Mouse (Mus musculus): ENCODE data around the gene Bax. TPM values are rescaled to one million over a fixed set of nuclear protein-coding genes. Genes with fewer than 3 reads are reported as not detected.

Bax gene
- total RNA-seq, 2 experiments from 2014 or later, result 9.7 to 12.7 TPM

- no peak for ATAC-seq (replicated peaks; ENCODE audit: low FRiP score, poor library complexity, severe bottlenecking)
Measured at GRCm38 (mm10) chr7:45426556-45426955, 40.1 kb downstream of the Bax start.

- ATAC-seq (replicated peaks; ENCODE audit: low FRiP score, poor library complexity, severe bottlenecking), result no peak
Measured at GRCm38 (mm10) chr7:45421194-45421593, 45.5 kb downstream of the Bax start.

- no peak for ATAC-seq (replicated peaks; ENCODE audit: low FRiP score, poor library complexity, severe bottlenecking)
Measured at GRCm38 (mm10) chr7:45420615-45420919, 46.1 kb downstream of the Bax start, which contains the start of gene Lhb. TSS of gene Lhb (plus strand) at chr7:45420820.

DNA sequence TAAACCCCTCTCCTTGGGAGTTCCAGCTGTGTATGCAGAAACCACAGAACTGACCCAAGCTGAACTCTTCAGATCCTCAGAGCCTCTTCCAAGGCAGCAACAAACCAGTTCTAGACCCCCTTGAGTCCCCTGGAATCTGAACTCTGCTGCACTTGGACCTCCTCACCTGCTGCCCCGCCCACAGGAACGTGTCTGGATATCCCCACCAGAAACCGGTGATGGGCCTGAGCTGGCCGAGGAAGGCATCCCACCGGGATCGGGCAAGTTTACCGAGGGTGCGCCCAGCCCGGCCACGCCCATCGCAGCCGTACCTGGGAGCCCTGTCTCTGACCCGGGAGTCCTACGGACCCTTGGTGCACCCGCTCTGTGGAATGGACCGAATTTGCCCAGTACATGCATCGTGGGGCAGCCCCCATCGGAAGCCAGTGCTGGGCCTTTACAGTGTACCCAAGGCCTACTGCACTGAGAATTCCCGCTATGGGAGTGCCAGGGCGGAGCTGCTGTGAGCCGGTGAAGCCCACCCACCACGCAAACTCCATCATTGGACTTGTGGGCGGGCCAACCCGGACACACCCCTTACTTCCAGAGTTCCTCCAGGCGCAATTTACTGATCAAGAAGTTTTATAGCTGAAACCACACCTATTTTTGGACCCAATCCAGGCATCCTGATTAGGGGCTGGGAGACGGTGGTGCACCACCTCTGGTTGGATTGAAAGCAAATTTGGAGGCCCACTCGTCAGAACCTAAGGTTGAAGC lies 46.7 kb downstream of the Bax start:
- no peak for ATAC-seq (replicated peaks; ENCODE audit: low FRiP score, poor library complexity, severe bottlenecking)

DNA sequence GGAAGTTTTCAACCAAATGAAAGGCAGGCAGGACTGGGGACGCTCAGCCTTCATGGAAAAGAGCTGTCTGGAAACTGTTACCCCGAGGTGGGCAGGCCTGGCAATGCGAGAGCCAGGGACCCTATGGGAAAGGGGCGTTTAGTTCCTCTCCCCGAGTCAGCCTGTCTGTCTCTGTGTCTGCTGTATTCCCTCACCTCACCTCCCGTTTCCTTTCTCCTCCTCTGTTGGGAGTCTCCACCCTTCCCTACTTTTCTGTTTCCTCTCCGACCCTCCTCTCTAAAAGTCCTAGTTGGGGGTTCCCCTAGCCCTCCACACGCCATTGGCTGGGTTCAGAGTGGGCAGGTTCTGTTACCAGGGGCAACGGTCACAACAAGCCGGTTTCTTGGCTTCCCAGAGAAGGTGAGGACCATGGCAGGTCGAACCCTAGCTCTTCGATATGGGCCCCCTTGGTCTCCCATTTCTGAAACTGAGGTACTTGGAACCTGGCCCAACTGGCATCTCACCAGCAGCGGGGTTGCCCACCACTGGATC lies 48.7 kb downstream of the Bax start:
- ATAC-seq (replicated peaks; ENCODE audit: low FRiP score, poor library complexity, severe bottlenecking), result no peak

DNA sequence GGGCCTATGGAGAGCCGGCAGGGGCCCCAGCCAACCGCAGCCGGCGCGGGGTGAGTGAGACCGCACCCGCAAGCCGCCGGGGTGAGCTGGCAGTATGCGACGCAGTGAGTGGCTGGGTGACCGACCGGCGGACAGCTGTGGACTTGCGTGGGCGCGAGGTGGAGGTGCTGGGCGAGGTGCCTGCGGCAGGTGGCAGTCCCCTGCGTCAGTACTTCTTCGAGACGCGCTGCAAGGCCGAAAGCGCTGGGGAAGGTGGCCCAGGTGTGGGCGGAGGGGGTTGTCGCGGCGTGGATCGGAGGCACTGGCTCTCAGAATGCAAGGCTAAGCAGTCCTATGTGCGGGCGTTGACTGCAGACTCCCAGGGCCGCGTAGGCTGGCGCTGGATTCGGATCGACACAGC lies 51.1 kb downstream of the Bax start:
- ATAC-seq (replicated peaks; ENCODE audit: low FRiP score, poor library complexity, severe bottlenecking), result no peak

- no peak for ATAC-seq (replicated peaks; ENCODE audit: low FRiP score, poor library complexity, severe bottlenecking)
Measured at GRCm38 (mm10) chr7:45414740-45415224, 51.9 kb downstream of the Bax start.

DNA sequence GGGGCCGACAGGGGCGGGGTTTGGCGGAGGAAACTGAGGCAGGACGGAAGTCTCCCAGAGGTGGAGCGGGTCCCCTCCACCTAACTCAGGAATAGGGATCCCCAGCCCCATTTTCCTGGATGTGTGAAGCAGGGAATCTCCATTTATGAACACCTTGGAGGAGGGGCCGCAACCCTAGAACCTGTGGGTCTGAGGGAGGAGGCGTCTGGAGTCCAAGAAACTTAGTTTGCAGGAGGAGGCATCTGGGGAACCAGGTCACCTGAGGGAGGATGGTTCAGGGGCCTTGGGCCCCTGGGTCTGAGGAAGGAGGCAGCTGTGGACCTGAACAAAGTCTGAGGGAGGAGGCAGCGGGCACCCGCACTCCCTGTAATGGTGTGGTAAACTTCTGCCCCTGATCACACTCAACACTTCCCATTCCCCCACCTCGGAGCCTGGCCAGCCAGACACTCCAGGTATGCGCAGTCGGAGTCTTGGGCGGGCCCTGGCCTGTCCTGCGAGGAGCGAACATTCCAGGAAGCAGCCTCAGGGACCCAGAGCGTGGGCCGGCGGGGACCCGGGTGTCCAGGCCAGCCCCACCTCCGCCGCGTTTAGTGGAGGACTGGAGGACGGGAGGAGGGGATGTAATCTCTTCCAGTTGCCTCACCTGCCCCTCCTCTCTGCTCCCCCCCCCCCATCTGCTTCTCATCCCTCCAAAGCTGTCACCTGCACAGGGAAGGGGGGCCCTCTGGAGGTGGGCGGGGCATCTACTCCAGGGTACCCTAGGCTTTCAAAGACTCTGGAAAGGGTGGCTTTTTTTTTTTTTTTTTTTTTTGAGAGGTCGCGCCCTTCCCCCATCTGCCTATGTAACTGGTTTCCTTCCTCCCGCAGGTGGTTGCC lies 52.6 kb downstream of the Bax start:
- ATAC-seq (replicated peaks; ENCODE audit: low FRiP score, poor library complexity, severe bottlenecking), result no peak

GRCm38 (mm10) chr7:45413113-45413863 lies 53.4 kb downstream of the Bax start, which contains the start of gene Ntf5:
TSS of gene Ntf5 (plus strand) at chr7:45413695.
- ATAC-seq (replicated peaks; ENCODE audit: low FRiP score, poor library complexity, severe bottlenecking), result no peak

DNA sequence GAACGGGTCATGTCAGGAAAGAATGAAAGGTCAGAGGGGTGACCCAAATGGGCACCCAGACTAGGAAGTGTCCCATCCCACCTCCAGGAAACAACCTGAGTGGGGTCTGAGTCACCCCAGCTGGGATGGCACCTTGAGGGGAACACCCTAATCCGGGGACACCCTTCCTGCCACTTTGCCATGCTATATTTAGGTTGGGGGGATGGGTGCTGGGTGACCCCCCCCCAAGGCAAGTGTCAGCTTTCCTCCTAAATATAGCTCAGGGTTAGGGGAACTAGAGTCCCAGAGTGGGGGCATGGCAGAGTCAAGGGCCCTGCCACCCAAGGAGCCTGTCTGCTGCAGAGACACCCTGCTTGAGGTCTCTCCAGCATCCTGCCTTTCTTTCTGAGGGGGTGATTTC lies 54.3 kb downstream of the Bax start:
- no peak for ATAC-seq (replicated peaks; ENCODE audit: low FRiP score, poor library complexity, severe bottlenecking)

Other genes with a start within 250 kb of the Bax start
Only the 30 nearest of the 33 such genes appear.
- 38.9 and 50.1 TPM in 2 replicates for gene Cd37, start 227.8 kb downstream of the Bax start, total RNA-seq (2015; ENCODE audit: low replicate concordance)
- 18.7 and 20.7 TPM in 2 replicates for gene Cd37, start 227.8 kb downstream of the Bax start, total RNA-seq (2017; ENCODE audit: low replicate concordance)
- not detected in 2 replicates for gene Slc6a16, start 225.8 kb downstream of the Bax start, total RNA-seq (2015; ENCODE audit: low replicate concordance)
- gene Slc6a16, start 225.8 kb downstream of the Bax start, total RNA-seq (2017; ENCODE audit: low replicate concordance), result not detected in 2 replicates
- not detected in 2 replicates for gene Slc6a21, start 189.4 kb downstream of the Bax start, total RNA-seq (2015; ENCODE audit: low replicate concordance)
- not detected in 2 replicates for gene Slc6a21, start 189.4 kb downstream of the Bax start, total RNA-seq (2017; ENCODE audit: low replicate concordance)
- gene Trpm4, start 133.1 kb downstream of the Bax start, total RNA-seq (2015; ENCODE audit: low replicate concordance), result 0.42 TPM in 1 of 2 replicates, not detected in the other
- gene Trpm4, start 133.1 kb downstream of the Bax start, total RNA-seq (2017; ENCODE audit: low replicate concordance), result not detected in 2 replicates
- gene Hrc, start 131.6 kb downstream of the Bax start, total RNA-seq (2015; ENCODE audit: low replicate concordance), result not detected in 2 replicates
- gene Hrc, start 131.6 kb downstream of the Bax start, total RNA-seq (2017; ENCODE audit: low replicate concordance), result not detected in 2 replicates
- gene Ppfia3, start 99.9 kb downstream of the Bax start, total RNA-seq (2015; ENCODE audit: low replicate concordance), result 1.9 TPM in 1 of 2 replicates, not detected in the other
- gene Ppfia3, start 99.9 kb downstream of the Bax start, total RNA-seq (2017; ENCODE audit: low replicate concordance), result 0.26 TPM in 1 of 2 replicates, not detected in the other
- 1.5 TPM in 1 of 2 replicates, not detected in the other for gene Lin7b, start 96.3 kb downstream of the Bax start, total RNA-seq (2015; ENCODE audit: low replicate concordance)
- 5.4 TPM in 1 of 2 replicates, not detected in the other for gene Lin7b, start 96.3 kb downstream of the Bax start, total RNA-seq (2017; ENCODE audit: low replicate concordance)
- 50.5 and 70.2 TPM in 2 replicates for gene Snrnp70, start 71.2 kb downstream of the Bax start, total RNA-seq (2015; ENCODE audit: low replicate concordance)
- 169 and 259 TPM in 2 replicates for gene Snrnp70, start 71.2 kb downstream of the Bax start, total RNA-seq (2017; ENCODE audit: low replicate concordance)
- not detected in 2 replicates for gene Kcna7, start 61.2 kb downstream of the Bax start, total RNA-seq (2015; ENCODE audit: low replicate concordance)
- gene Kcna7, start 61.2 kb downstream of the Bax start, total RNA-seq (2017; ENCODE audit: low replicate concordance), result not detected in 2 replicates
- gene Ntf5, start 53.2 kb downstream of the Bax start, total RNA-seq (2015; ENCODE audit: low replicate concordance), result not detected in 2 replicates
- not detected in 2 replicates for gene Ntf5, start 53.2 kb downstream of the Bax start, total RNA-seq (2017; ENCODE audit: low replicate concordance)
- gene Lhb, start 46.1 kb downstream of the Bax start, total RNA-seq (2015; ENCODE audit: low replicate concordance), result not detected in 2 replicates
- gene Lhb, start 46.1 kb downstream of the Bax start, total RNA-seq (2017; ENCODE audit: low replicate concordance), result not detected in 2 replicates
- gene Gys1, start 32.1 kb downstream of the Bax start, total RNA-seq (2015; ENCODE audit: low replicate concordance), result 11.7 and 13.2 TPM in 2 replicates
- gene Gys1, start 32.1 kb downstream of the Bax start, total RNA-seq (2017; ENCODE audit: low replicate concordance), result 4.6 and 8.9 TPM in 2 replicates
- 54.1 and 63.4 TPM in 2 replicates for gene Ruvbl2, start 28.8 kb downstream of the Bax start, total RNA-seq (2015; ENCODE audit: low replicate concordance)
- 23.1 and 50.1 TPM in 2 replicates for gene Ruvbl2, start 28.8 kb downstream of the Bax start, total RNA-seq (2017; ENCODE audit: low replicate concordance)
- gene Ftl1, start 7.0 kb downstream of the Bax start, total RNA-seq (2015; ENCODE audit: low replicate concordance), result 1,430 and 1,622 TPM in 2 replicates
- 705 and 987 TPM in 2 replicates for gene Ftl1, start 7.0 kb downstream of the Bax start, total RNA-seq (2017; ENCODE audit: low replicate concordance)
- gene Tulp2, start 15.0 kb upstream of the Bax start, total RNA-seq (2015; ENCODE audit: low replicate concordance), result not detected in 2 replicates
- 0.42 TPM in 1 of 2 replicates, not detected in the other for gene Tulp2, start 15.0 kb upstream of the Bax start, total RNA-seq (2017; ENCODE audit: low replicate concordance)
- gene Gm45808, start 19.9 kb upstream of the Bax start, total RNA-seq (2015; ENCODE audit: low replicate concordance), result not detected in 2 replicates
- not detected in 2 replicates for gene Gm45808, start 19.9 kb upstream of the Bax start, total RNA-seq (2017; ENCODE audit: low replicate concordance)
- 3.3 TPM in 2 replicates for gene Dhdh, start 21.9 kb upstream of the Bax start, total RNA-seq (2015; ENCODE audit: low replicate concordance)
- 2.1 and 2.3 TPM in 2 replicates for gene Dhdh, start 21.9 kb upstream of the Bax start, total RNA-seq (2017; ENCODE audit: low replicate concordance)
- gene Nucb1, start 43.5 kb upstream of the Bax start, total RNA-seq (2015; ENCODE audit: low replicate concordance), result 83.0 and 88.6 TPM in 2 replicates
- gene Nucb1, start 43.5 kb upstream of the Bax start, total RNA-seq (2017; ENCODE audit: low replicate concordance), result 487 and 671 TPM in 2 replicates
- 1,095 and 1,392 TPM in 2 replicates for gene Ppp1r15a, start 59.4 kb upstream of the Bax start, total RNA-seq (2015; ENCODE audit: low replicate concordance)
- gene Ppp1r15a, start 59.4 kb upstream of the Bax start, total RNA-seq (2017; ENCODE audit: low replicate concordance), result 1,351 and 1,490 TPM in 2 replicates
- 1.3 TPM in 1 of 2 replicates, not detected in the other for gene Plekha4, start 59.4 kb upstream of the Bax start, total RNA-seq (2015; ENCODE audit: low replicate concordance)
- 2.8 and 9.9 TPM in 2 replicates for gene Plekha4, start 59.4 kb upstream of the Bax start, total RNA-seq (2017; ENCODE audit: low replicate concordance)
- gene Hsd17b14, start 88.0 kb upstream of the Bax start, total RNA-seq (2015; ENCODE audit: low replicate concordance), result not detected in 2 replicates
- gene Hsd17b14, start 88.0 kb upstream of the Bax start, total RNA-seq (2017; ENCODE audit: low replicate concordance), result not detected in 2 replicates
- gene Bcat2, start 103.3 kb upstream of the Bax start, total RNA-seq (2015; ENCODE audit: low replicate concordance), result 5.8 and 9.0 TPM in 2 replicates
- 10.7 and 11.2 TPM in 2 replicates for gene Bcat2, start 103.3 kb upstream of the Bax start, total RNA-seq (2017; ENCODE audit: low replicate concordance)
- gene Fgf21, start 148.6 kb upstream of the Bax start, total RNA-seq (2015; ENCODE audit: low replicate concordance), result not detected in 2 replicates
- not detected in 2 replicates for gene Fgf21, start 148.6 kb upstream of the Bax start, total RNA-seq (2017; ENCODE audit: low replicate concordance)
- not detected in 2 replicates for gene Fut1, start 150.4 kb upstream of the Bax start, total RNA-seq (2015; ENCODE audit: low replicate concordance)
- gene Fut1, start 150.4 kb upstream of the Bax start, total RNA-seq (2017; ENCODE audit: low replicate concordance), result not detected in 2 replicates
- not detected in 2 replicates for gene Izumo1, start 154.9 kb upstream of the Bax start, total RNA-seq (2015; ENCODE audit: low replicate concordance)
- gene Izumo1, start 154.9 kb upstream of the Bax start, total RNA-seq (2017; ENCODE audit: low replicate concordance), result not detected in 2 replicates
- not detected in 2 replicates for gene Rasip1, start 160.6 kb upstream of the Bax start, total RNA-seq (2015; ENCODE audit: low replicate concordance)
- not detected in 2 replicates for gene Rasip1, start 160.6 kb upstream of the Bax start, total RNA-seq (2017; ENCODE audit: low replicate concordance)
- not detected in 2 replicates for gene Mamstr, start 173.1 kb upstream of the Bax start, total RNA-seq (2015; ENCODE audit: low replicate concordance)
- gene Mamstr, start 173.1 kb upstream of the Bax start, total RNA-seq (2017; ENCODE audit: low replicate concordance), result not detected in 2 replicates
- not detected in 2 replicates for gene Fut2, start 199.5 kb upstream of the Bax start, total RNA-seq (2015; ENCODE audit: low replicate concordance)
- gene Fut2, start 199.5 kb upstream of the Bax start, total RNA-seq (2017; ENCODE audit: low replicate concordance), result not detected in 2 replicates
- gene Ntn5, start 217.1 kb upstream of the Bax start, total RNA-seq (2015; ENCODE audit: low replicate concordance), result not detected in 2 replicates
- gene Ntn5, start 217.1 kb upstream of the Bax start, total RNA-seq (2017; ENCODE audit: low replicate concordance), result not detected in 2 replicates
- gene Sec1, start 227.5 kb upstream of the Bax start, total RNA-seq (2015; ENCODE audit: low replicate concordance), result not detected in 2 replicates
- gene Sec1, start 227.5 kb upstream of the Bax start, total RNA-seq (2017; ENCODE audit: low replicate concordance), result not detected in 2 replicates

Measured in erythroblast, adult 5-6 weeks (primary cell).